Mouse (Mus musculus) cerebellum, adult 18-20 months (tissue): ENCODE results near the gene AC141477.1.

ENCODE experiments used
- DNase-seq, 2 experiments: peaks; one replicate each; pipeline ENCODE4 v3.0.0; 2021

AC141477.1 gene

GRCm38 (mm10) chr10:76392596-76392995, 47.6 kb downstream of the AC141477.1 start:
- DNase-seq: no peak

- DNase-seq: peak; percentile 67 to 73
Measured at GRCm38 (mm10) chr10:76391786-76392185, 48.5 kb downstream of the AC141477.1 start.

- peak; percentile 26 to 31 for DNase-seq
Measured at GRCm38 (mm10) chr10:76391166-76391565, 49.1 kb downstream of the AC141477.1 start.
